Mouse (Mus musculus): ENCODE measurements around the gene Selenov. TPM values are rescaled to one million over a fixed set of nuclear protein-coding genes. Genes with fewer than 3 reads are reported as not detected.

Selenov gene
- polyA plus RNA-seq, 1 experiment from 2014 or later, result 0.27 TPM

- no peak overlapping the region for H3K4me2 ChIP-seq (replicated peaks; ENCODE audit: low read depth, low read length)
- no peaks in the 10 kb centered on the region for H3K27me3 ChIP-seq (ENCODE audit: control insufficient read depth, insufficient read depth, low read length)
- 64% methylated on average over 8 of the region's 8 CpGs for WGBS
- no peaks in the 10 kb centered on the region for H3K4me1 ChIP-seq (ENCODE audit: control insufficient read depth, insufficient read depth, low read length)
- ATAC-seq (ENCODE audit: insufficient number of reproducible peaks, insufficient read depth, low FRiP score, low read depth), result no peak
- no peak overlapping the region for H3K27ac ChIP-seq (ENCODE audit: low read length)
- no peak overlapping the region for H3K4me3 ChIP-seq (ENCODE audit: low read depth, low read length)
- no peaks in the 10 kb centered on the region for H3K9me3 ChIP-seq (ENCODE audit: control insufficient read depth, low read depth, low read length)
- no peak overlapping the region for H3K9ac ChIP-seq (replicated peaks; ENCODE audit: low read depth, low read length)
- H3K36me3 ChIP-seq (ENCODE audit: control insufficient read depth, insufficient read depth, low read length), result no peaks in the 10 kb centered on the region
Observed at GRCm38 (mm10) chr7:28277237-28277614, 13.8 kb downstream of the Selenov start.

DNA sequence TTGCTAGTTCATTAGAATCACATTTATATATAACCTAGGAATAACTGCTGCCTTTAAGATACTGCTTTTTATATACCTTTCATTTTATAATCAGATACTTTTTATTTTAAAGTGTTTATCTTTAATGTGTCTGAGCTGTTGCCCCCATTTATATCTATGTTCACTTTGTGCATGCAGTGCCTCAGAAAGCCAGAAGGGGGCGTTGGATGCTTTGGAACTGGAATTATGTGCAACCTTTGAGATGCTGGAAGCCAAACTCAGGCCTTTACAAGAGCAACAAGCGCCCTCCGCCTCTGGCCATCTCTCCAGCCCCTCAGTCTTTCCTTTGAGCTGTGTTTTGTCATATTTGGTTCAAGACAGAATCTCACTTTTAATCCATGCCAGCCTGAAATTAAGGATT lies 19.2 kb downstream of the Selenov start:
- WGBS, result 72% methylated on average over 3 of the region's 3 CpGs
- Histone ChIP-seq H3K9me3 (ENCODE audit: control insufficient read depth, low read depth, low read length) (no peaks in the 10 kb centered on the region), H3K4me2 (replicated peaks; ENCODE audit: low read depth, low read length) (no peak overlapping the region), H3K27ac (ENCODE audit: low read length) (no peak overlapping the region), H3K36me3 (ENCODE audit: control insufficient read depth, insufficient read depth, low read length) (no peaks in the 10 kb centered on the region; the same call in 1 of the 2 replicates), H3K4me3 (ENCODE audit: low read depth, low read length) (no peak overlapping the region), H3K9ac (replicated peaks; ENCODE audit: low read depth, low read length) (no peak overlapping the region), H3K4me1 (ENCODE audit: control insufficient read depth, insufficient read depth, low read length) (no peaks in the 10 kb centered on the region), H3K27me3 (ENCODE audit: control insufficient read depth, insufficient read depth, low read length) (no peaks in the 10 kb centered on the region)
- no peak for ATAC-seq (ENCODE audit: insufficient number of reproducible peaks, insufficient read depth, low FRiP score, low read depth)

GRCm38 (mm10) chr7:28269355-28269754 lies 21.6 kb downstream of the Selenov start:
- H3K36me3 ChIP-seq (ENCODE audit: control insufficient read depth, insufficient read depth, low read length), result no peaks in the 10 kb centered on the region; the same call in 1 of the 2 replicates
- no peak overlapping the region for H3K4me2 ChIP-seq (replicated peaks; ENCODE audit: low read depth, low read length)
- H3K4me3 ChIP-seq (ENCODE audit: low read depth, low read length), result no peak overlapping the region
- no peak overlapping the region for H3K27ac ChIP-seq (ENCODE audit: low read length)
- no peak for ATAC-seq (ENCODE audit: insufficient number of reproducible peaks, insufficient read depth, low FRiP score, low read depth)
- H3K27me3 ChIP-seq (ENCODE audit: control insufficient read depth, insufficient read depth, low read length), result no peaks in the 10 kb centered on the region
- no peak overlapping the region for H3K9ac ChIP-seq (replicated peaks; ENCODE audit: low read depth, low read length)
- H3K4me1 ChIP-seq (ENCODE audit: control insufficient read depth, insufficient read depth, low read length), result no peaks in the 10 kb centered on the region
- H3K9me3 ChIP-seq (ENCODE audit: control insufficient read depth, low read depth, low read length), result no peaks in the 10 kb centered on the region
- 94% methylated on average over 12 of the region's 12 CpGs for WGBS

- Histone ChIP-seq H3K9me3 (ENCODE audit: control insufficient read depth, low read depth, low read length) (no peaks in the 10 kb centered on the region), H3K27me3 (ENCODE audit: control insufficient read depth, insufficient read depth, low read length) (no peaks in the 10 kb centered on the region), H3K4me2 (replicated peaks; ENCODE audit: low read depth, low read length) (peak overlapping the region; percentile 55), H3K4me1 (ENCODE audit: control insufficient read depth, insufficient read depth, low read length) (no peaks in the 10 kb centered on the region), H3K9ac (replicated peaks; ENCODE audit: low read depth, low read length) (peak overlapping the region; percentile 99), H3K27ac (ENCODE audit: low read length) (peak overlapping the region; percentile 82), H3K4me3 (ENCODE audit: low read depth, low read length) (peak overlapping the region; percentile 80), H3K36me3 (ENCODE audit: control insufficient read depth, insufficient read depth, low read length) (no peaks in the 10 kb centered on the region; the same call in 1 of the 2 replicates)
- WGBS, result 26% methylated on average over 16 of the region's 16 CpGs
- ATAC-seq (ENCODE audit: insufficient number of reproducible peaks, insufficient read depth, low FRiP score, low read depth), result no peak
Observed at GRCm38 (mm10) chr7:28268576-28268975, 22.4 kb downstream of the Selenov start.

DNA sequence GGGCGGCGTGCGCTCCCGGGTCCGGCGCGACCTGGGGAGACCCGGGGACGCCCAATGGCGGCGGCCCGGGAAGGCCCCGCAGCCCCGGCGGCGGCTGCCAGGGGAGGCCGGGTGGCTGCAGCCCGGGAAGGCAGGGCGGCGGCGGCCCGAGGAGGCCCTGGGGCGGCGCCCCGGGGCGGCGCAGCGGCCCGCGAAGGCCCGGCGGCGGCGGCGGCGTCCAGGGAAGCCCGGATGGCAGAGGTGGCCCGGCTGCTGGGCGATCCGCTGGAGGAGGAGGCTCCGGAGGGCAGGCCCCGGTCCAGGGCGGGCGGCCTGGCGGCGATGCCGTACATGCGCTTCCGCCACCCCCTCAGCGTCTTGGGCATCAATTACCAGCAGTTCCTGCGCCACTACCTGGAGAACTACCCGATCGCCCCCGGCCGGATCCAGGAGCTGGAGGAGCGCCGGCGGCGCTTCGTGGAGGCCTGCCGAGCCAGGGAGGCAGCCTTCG lies 22.9 kb downstream of the Selenov start:
- no peaks in the 10 kb centered on the region for H3K9me3 ChIP-seq (ENCODE audit: control insufficient read depth, low read depth, low read length)
- H3K36me3 ChIP-seq (ENCODE audit: control insufficient read depth, insufficient read depth, low read length), result no peaks in the 10 kb centered on the region; the same call in 1 of the 2 replicates
- peak overlapping the region; percentile 99 for H3K9ac ChIP-seq (replicated peaks; ENCODE audit: low read depth, low read length)
- H3K4me1 ChIP-seq (ENCODE audit: control insufficient read depth, insufficient read depth, low read length), result no peaks in the 10 kb centered on the region
- peak overlapping the region; percentile 80 for H3K4me3 ChIP-seq (ENCODE audit: low read depth, low read length)
- ATAC-seq (ENCODE audit: insufficient number of reproducible peaks, insufficient read depth, low FRiP score, low read depth), result peak; percentile 66; the same call in 1 of the 2 replicates
- peak overlapping the region; percentile 55 for H3K4me2 ChIP-seq (replicated peaks; ENCODE audit: low read depth, low read length)
- peak overlapping the region; percentile 82 for H3K27ac ChIP-seq (ENCODE audit: low read length)
- H3K27me3 ChIP-seq (ENCODE audit: control insufficient read depth, insufficient read depth, low read length), result no peaks in the 10 kb centered on the region
- WGBS, result under 1% methylated on average over 43 of the region's 62 CpGs

DNA sequence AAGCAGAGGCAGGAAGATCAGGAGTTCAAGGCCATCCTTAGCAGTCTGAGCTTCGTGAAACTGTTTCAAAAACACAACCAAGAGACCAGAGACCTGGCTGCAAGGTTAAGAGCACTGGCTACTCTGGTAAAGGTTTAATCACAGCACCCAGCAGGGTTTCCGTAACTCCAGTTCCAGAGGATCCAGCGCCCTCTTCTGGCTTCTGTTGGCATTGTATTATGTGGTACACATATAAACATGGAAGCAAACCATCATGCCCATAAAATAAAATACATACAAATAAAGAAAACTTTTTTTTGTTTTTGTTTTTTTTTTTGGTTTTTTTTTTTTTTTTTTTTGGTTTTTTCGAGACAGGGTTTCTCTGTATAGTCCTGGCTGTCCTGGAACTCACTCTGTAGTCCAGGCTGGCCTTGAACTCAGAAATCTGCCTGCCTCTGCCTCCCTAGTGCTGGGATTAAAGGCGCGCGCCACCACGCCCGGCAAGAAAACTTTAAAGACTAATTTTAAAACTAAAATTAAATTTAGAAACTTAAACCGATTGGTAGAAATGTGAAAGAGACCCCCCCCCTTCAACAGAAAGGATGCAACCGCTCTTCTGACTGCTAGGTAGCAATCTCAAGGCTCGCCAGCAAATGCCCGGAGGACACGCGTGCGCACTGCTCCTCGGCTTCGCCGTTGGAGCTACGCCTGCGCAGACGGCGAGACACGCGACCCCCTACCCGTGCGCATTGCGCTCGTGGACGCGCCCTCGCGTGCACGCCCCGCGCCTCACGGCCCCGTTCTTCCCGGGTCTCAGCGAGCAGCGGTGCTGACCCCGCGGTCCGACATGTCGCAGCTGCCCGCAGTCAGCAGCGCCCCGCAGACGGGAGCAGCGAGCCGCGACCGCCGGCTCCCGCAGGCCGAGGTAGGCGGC lies 23.6 kb downstream of the Selenov start, which contains the start of gene Eid2:
Gene Eid2 (plus strand): TSS at position 753 of the 913 bp plus-strand sequence.
- Histone ChIP-seq H3K27ac (ENCODE audit: low read length) (peak within 1 kb of the TSS; percentile 82), H3K4me2 (replicated peaks; ENCODE audit: low read depth, low read length) (peak within 1 kb of the TSS; percentile 55), H3K9ac (replicated peaks; ENCODE audit: low read depth, low read length) (peak within 1 kb of the TSS; percentile 99), H3K36me3 (ENCODE audit: control insufficient read depth, insufficient read depth, low read length) (no peaks in the 10 kb centered on the region; the same call in 1 of the 2 replicates), H3K4me1 (ENCODE audit: control insufficient read depth, insufficient read depth, low read length) (no peaks in the 10 kb centered on the region), H3K27me3 (ENCODE audit: control insufficient read depth, insufficient read depth, low read length) (no peaks in the 10 kb centered on the region), H3K4me3 (ENCODE audit: low read depth, low read length) (peak within 1 kb of the TSS; percentile 80), H3K9me3 (ENCODE audit: control insufficient read depth, low read depth, low read length) (no peaks in the 10 kb centered on the region)
- ATAC-seq (ENCODE audit: insufficient number of reproducible peaks, insufficient read depth, low FRiP score, low read depth), result peak; percentile 91
- WGBS, result 6% methylated on average over 57 of the region's 57 CpGs

DNA sequence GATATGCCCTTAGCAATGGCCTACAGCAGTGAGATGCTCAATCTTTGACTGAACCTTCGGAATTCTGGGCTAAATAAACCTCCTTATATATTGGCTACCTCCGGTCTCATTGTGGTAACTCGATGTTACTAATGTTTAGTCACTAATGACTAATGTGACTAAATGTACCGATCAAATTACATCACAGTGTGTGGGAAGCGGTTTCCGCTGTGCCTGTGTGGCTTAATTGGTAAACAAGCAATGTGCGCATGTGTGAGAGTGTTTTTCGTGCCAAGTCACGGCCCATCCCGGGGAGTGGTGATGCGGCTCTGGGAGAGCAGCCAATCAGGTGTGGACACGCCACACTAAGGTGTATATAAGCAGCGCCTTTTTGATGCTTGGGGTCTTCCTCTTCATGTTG lies 25.6 kb downstream of the Selenov start:
- no peaks in the 10 kb centered on the region; the same call in 1 of the 2 replicates for H3K36me3 ChIP-seq (ENCODE audit: control insufficient read depth, insufficient read depth, low read length)
- H3K27me3 ChIP-seq (ENCODE audit: control insufficient read depth, insufficient read depth, low read length), result no peaks in the 10 kb centered on the region
- H3K4me2 ChIP-seq (replicated peaks; ENCODE audit: low read depth, low read length), result no peak overlapping the region
- no peaks in the 10 kb centered on the region for H3K4me1 ChIP-seq (ENCODE audit: control insufficient read depth, insufficient read depth, low read length)
- H3K9me3 ChIP-seq (ENCODE audit: control insufficient read depth, low read depth, low read length), result no peaks in the 10 kb centered on the region
- H3K9ac ChIP-seq (replicated peaks; ENCODE audit: low read depth, low read length), result no peak overlapping the region
- ATAC-seq (ENCODE audit: insufficient number of reproducible peaks, insufficient read depth, low FRiP score, low read depth), result no peak
- no peak overlapping the region for H3K27ac ChIP-seq (ENCODE audit: low read length)
- H3K4me3 ChIP-seq (ENCODE audit: low read depth, low read length), result no peak overlapping the region
- WGBS, result 90% methylated on average over 13 of the region's 13 CpGs

- H3K9ac ChIP-seq (replicated peaks; ENCODE audit: low read depth, low read length), result no peak overlapping the region
- WGBS, result 4% methylated on average over 14 of the region's 15 CpGs
- no peak overlapping the region for H3K4me2 ChIP-seq (replicated peaks; ENCODE audit: low read depth, low read length)
- H3K27me3 ChIP-seq (ENCODE audit: control insufficient read depth, insufficient read depth, low read length), result no peaks in the 10 kb centered on the region
- no peak overlapping the region for H3K27ac ChIP-seq (ENCODE audit: low read length)
- no peak for ATAC-seq (ENCODE audit: insufficient number of reproducible peaks, insufficient read depth, low FRiP score, low read depth)
- H3K9me3 ChIP-seq (ENCODE audit: control insufficient read depth, low read depth, low read length), result no peaks in the 10 kb centered on the region
- H3K4me1 ChIP-seq (ENCODE audit: control insufficient read depth, insufficient read depth, low read length), result no peaks in the 10 kb centered on the region
- H3K36me3 ChIP-seq (ENCODE audit: control insufficient read depth, insufficient read depth, low read length), result no peaks in the 10 kb centered on the region
- no peak overlapping the region for H3K4me3 ChIP-seq (ENCODE audit: low read depth, low read length)
Observed at GRCm38 (mm10) chr7:28263786-28264185, 27.2 kb downstream of the Selenov start.
